Mouse (Mus musculus) cortical plate, adult 2 months (tissue): Measurements from ENCODE around the gene Rplp2.

Source experiments
- CTCF ChIP-seq: fragments of 200-500 bp; IDR thresholded peaks from 2 replicates; pipeline ENCODE4 v1.5.1; 2011; ENCODE audit warnings: mild to moderate bottlenecking, control low read depth, low read length; ENCODE audit not compliant: insufficient read depth; ENCODE audit errors: extremely low read depth
- POLR2A ChIP-seq: fragments of 200-500 bp; IDR thresholded peaks from 2 replicates; pipeline ENCODE4 v1.6.1; 2011; ENCODE audit warnings: mild to moderate bottlenecking, low read length, control low read depth; ENCODE audit not compliant: insufficient read depth; ENCODE audit errors: extremely low read depth

DNA sequence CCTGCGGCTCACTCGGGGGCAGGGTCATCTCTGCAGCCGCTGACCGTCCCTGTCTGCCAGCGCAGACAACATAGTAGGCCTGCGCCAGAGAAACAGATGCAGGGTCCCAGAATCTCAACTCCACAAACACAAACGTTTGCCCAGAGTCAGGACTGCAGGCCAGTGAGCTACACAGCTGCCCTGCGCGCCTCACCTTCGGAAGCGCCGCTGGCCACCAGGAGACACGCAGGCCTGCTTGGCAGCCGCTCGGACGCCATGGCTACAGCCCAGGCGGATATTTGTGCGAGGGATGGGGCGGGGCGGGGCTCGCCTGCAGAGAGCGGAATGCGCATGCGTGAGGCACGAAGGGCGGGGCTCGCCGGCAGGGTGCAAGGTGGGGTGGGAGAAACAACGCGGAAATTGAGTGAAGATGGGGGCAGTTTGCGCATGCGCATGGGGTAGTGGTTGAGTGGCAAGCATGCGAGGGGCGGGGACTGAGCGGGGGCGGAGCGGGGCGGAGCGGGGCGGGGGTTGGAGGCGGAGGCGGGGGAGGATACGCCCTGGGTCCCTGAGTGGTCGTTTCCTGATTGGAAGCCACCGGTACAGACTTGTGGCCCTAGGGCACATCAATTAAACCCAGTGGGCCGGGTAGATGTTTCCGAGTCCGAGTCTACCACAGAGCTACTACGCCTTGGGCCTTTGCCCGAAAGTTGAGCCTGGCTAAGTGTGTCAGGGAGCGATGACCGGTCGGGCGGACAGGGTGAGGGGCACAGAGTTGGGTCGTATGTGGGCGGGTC is 33.2 kb upstream of the Rplp2 start, which contains the start of gene Gatd1:
- TF ChIP-seq CTCF (no peak), POLR2A (peak; percentile 86)
